Mouse (Mus musculus) right cerebral cortex, postnatal 4 days (tissue): ENCODE data around the gene Tdp1.

Experiments used
- DNase-seq: peaks from one replicate; pipeline ENCODE4 v3.0.0-alpha.2; 2022

Gene Tdp1

DNA sequence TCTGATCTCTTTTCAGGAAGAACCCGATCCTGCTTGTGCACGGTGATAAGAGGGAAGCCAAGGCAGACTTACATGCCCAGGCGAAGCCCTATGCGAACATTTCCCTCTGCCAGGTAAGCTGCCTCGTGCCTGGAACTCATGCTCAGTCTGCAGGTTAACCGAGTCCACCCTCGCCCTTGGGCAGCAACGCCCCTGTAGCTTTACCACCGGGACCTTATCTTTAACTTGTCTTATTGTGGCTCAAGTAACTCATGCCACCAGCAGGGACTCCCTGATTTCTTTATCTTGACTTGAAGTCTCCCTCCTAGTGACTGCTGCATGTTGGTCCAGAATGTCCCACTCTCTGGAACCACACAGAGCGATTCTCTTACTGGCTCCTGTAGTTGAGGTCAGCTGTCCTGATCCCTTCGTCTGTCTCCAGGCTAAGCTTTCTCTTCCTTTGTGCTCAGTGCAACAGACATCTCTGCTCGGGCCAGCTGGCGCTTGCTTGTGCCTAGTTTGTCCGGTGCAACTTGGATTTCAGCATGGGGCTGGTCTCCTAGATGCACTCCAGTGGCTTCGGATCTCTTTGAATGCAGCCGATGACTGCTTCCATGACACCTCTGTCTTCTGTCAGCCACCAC lies 14.0 kb downstream of the Tdp1 start:
- no peak for DNase-seq

DNA sequence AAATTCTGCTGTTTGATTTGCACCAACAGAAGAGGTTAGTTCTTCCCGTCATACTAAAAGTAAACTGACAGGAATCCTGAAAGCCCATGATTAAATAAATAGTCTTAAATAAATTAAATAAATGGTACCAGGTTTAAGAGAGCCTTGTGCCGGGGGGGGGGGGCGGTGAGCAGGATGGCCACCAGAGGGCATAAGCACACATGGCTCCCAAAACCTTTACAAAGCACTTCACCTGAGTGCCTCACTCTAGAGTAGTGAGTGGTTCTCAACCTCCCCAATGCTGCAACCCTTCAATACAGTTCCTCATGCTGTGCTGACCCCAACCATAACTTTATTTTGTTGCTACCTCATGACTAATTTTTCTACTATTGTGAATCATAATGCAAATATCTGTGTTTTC lies 15.7 kb downstream of the Tdp1 start:
- no peak for DNase-seq

DNA sequence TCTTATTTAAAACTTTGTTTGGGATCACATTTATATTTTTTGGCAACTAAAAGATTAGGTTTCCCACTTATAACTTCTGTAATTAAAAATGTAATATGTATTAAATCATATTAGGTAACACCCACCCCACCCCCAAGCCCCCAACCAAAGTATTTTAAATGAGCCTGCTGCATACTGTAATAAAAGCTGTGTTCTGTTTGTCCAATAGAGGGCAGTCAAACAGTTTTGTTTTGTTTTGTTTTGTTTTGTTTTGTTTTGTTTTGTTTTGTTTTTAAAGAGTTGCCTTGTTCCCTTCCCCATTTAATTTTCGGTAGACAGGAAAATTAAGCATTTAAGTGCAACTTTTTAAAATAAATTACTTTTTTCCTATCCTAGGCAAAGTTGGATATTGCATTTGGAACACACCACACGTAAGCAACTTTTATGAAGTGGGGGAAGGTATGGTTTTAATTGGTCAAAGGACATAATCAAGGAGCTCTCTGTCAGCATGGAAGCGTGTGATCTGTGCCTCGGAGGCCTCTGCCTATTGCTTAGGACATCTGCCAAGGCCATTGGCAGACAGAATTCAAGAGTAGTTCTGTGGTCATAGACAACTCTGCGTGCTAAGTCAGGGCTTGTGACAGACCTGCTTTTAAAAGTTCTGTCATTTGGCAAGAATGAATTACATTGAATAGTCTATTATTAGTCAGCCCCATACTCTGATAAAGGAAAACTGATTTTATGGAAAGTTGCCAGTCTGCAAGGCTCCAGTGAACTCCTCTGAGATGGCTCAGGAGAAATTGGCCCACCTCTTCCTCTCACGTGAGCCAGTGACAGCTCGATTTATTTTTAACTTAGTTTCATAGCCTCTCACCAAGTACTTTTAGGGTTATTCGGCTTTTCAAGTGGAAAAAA lies 17.9 kb downstream of the Tdp1 start:
- no peak for DNase-seq

DNA sequence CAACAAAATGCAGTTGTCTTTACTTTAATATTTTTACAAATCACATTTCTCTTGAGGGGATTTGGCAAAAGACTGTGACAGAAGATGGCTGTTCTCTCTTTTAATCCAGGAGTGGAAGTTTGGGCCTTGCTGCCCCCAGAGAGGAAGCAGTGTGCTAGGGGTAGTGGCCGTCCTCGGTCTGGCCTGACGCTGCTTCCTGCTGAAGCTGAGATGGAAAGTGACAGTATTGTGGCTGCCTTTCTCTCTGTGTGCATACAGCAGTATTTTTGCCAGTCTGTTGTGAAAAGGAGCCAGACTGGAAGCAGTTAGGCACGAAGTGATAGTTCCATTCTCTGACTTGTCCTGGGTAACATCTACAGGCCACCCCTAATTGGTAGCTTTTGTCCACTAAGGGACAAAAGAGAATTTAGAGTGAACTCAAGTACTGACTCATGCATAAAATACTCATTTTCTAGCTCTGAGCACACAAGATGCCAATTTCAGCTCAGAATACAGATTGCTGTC lies 18.6 kb downstream of the Tdp1 start:
- DNase-seq, result no peak

DNA sequence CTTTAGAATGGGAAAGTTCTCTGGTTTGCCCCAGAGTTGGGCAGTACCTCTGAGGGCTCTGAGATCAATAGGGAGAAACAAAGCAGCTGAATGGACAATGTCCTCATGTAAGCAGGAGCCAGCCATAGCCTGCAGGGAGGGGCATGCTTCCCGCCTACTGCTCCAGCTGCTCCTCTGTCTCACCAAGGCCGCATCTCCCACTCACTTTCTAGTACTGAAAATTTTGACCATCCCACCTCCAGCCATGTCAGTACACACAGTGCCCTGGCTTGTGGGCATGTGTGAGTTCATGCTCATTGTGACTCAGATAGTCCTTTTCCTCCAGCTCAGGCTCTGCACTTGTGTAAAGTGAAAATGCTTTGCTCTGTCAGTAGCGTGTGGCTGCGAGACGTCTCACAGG lies 20.2 kb downstream of the Tdp1 start:
- DNase-seq, result no peak

DNA sequence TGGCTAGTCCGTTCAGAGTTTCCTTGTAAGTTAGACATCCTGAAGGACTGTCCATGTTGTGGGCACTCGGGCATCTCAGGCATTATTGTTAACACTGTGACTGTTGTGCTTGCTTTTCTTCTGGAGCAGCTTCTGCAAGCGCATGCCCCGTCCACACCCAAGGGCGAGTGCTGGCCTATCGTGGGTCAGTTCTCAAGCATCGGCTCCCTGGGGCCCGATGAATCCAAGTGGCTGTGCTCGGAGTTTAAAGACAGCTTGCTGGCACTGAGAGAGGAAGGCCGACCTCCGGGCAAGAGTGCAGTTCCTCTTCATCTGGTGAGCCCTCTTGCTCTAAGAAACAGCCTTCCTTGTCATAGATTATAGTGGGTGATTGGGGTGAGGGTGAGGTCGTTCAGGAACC lies 27.1 kb downstream of the Tdp1 start:
- DNase-seq, result no peak

DNA sequence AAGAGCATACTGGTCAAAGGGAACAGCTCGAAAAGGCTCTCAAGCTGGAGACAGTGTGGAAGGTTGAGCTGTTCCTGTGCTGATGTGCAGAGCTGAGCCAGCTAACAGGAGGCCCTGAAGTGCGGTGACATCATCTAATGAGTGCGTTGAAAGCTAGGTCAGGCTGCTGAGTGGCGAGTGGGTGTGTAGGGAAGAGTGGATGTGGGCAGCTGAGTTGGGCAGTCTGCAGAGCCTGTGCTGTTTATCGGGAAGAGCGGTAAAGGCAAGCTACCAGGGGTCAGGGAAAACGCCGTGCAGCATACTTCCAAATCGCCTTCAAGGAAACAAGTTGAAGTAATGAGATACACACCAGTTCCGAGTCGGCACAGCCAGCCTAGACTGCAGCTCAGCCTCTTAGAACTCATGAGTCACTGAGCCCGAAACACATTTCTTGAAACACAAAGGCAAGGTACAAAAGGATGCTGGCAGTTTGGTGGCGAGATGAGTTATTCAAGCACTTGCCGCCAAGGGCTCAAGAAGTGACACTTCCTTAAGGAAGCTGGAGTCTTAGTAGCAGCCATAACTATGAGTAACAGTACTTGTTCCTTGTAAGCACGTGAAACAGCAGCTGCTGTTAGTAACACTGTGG lies 33.6 kb downstream of the Tdp1 start:
- DNase-seq, result no peak

DNA sequence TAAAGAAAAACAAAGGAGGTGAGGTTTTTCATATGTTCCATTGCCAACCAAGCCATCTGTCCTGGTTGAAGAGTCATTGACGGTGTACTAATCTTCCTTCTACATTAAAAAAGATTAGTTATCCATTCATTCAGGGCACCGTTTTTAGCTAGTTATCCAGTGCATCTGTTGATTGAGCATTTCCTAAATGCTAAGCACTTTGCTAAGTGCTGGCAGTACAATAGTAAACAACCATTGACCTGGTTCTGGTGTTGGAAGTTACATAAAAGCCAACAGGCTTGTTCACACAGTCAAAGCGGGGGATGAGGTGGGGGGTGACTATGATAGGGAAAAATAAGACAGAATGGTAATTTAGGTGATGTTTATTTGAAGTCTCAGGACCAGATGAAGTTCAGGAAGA lies 35.3 kb downstream of the Tdp1 start:
- no peak for DNase-seq

DNA sequence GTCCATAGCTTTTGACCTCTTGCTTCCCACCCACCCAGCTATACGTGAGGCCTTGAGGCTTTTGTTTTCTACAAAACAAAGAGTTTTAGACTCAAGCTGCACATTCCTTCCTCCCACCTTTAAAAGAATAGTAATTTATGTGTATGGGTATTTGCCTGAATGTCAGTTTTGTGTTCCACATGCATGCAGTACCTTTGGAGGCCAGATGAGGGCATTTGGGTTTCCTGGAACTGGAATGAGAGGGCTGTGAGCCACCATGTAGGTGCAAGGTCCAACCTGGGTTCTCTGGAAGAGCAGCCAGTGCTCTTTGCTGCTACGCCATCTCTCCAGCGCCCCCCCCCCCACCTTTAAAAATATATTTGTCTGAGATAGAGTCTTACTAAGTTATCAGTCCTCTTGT lies 36.7 kb downstream of the Tdp1 start:
- peak; percentile 27 for DNase-seq

DNA sequence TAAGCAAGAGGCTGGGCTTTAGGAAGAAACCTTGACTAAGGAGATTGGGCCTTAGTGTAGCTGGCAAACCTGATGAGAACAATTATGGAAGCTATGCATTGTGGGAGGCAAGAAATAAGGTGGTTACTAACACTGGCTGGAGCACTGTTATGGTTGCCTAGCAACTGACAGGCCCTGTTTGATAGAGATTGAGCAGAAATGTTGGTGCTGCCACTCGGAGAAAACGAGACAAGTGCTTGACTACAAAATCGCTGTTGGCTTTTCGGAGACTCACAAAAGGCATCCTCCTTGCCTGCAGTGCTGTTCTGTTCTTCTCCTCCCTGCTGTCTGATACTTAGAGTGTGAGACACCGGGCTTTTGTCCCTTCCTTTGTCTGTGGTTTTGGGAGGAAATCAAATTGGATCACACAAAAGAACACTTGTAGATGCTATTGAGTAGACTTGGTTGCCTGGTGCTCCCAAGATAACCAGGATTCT lies 38.9 kb downstream of the Tdp1 start:
- no peak for DNase-seq

DNA sequence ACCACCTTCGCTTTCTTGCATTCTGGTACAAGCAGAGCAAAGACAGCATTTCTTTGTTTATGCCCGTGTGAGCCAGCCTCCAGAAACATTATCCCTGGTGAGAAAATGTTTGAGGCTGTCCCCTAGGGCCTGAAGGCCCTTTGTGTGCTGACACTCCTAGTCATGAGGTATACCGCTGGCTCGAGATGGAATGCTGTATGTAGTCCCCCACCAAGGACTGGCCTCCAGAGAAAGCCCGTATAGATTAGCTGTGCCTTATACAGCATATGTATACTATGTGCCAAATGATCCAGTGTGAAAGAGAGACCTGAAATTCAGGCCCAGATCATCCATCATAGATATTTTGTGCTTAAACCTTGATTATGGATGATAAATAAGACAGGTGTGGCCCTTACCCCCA lies 39.4 kb downstream of the Tdp1 start:
- DNase-seq, result no peak

DNA sequence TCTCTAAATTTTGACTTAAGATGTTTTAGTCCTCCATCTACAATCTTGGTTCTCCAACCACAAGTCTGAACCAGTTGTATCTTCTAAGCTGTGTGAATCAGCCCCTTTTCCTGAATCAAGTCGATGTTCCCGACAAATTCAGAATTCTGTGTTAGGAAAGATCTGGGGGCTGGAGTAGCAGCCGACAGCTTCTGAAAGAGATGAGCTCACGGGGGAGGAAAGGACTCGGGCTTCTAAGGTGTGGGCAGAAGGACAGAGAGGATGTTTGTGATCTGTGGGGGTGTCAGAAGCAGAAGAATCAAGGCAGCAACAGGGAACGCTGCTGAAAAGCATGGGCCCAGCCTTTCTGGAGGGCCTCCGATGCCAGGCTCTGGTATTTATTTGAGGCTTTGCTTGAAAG lies 44.0 kb downstream of the Tdp1 start:
- no peak for DNase-seq

DNA sequence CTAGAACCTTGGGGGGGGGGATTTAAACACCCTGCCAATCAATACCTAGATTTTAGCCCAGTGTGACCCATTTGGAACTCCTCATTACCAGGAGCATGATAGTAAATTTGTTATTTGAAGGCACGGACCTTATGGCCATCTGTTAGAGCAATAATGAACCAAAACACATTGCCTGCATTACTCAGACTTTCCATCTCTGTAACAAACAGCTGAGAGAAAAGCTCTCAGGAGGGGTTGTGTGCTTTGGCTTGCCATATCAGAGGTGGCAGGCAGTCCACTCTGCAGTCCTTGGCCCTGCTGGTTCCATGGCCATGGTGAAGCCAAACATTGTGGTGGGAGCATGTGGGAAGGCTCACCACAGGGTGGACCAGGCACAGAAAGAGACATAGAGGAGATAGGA lies 44.8 kb downstream of the Tdp1 start:
- DNase-seq, result no peak

DNA sequence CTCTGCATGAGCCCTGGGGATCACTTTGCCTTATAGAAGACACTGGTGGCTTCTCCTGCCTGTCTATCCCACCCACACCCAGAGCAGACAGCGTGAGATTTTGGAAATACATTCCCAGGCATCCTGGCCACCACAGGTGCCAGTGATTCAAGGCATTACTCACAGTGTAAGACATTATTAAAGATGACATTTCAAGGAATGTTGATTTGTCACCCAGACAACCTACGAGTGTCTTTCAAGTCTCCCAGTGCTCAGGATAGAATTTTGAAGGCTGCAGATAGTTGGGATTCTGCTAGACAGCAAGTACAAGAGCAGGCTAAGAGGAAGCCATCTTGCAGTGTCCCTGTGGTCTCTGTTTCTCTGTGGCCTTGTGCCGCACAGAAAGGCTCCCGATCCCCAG lies 47.9 kb downstream of the Tdp1 start:
- DNase-seq, result no peak

DNA sequence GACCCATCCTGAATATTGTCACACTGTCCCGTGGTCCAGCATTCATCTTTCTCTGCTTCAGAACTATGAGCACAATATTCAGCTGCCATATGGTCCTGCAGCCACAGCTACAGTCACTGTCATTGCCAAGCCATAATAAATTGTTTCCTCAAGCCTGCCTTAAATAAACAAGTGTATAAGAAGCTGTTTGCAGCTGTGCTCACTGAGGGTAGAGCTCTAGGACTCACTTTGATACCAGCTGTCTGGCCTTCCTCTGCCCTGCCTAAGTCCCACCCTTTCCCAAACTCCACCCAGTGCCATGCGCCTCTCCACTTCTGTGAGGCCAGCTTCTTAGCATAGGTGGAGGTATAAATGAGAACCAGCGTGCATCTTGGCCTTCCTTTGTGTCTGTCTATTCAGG lies 49.3 kb downstream of the Tdp1 start:
- DNase-seq, result no peak

DNA sequence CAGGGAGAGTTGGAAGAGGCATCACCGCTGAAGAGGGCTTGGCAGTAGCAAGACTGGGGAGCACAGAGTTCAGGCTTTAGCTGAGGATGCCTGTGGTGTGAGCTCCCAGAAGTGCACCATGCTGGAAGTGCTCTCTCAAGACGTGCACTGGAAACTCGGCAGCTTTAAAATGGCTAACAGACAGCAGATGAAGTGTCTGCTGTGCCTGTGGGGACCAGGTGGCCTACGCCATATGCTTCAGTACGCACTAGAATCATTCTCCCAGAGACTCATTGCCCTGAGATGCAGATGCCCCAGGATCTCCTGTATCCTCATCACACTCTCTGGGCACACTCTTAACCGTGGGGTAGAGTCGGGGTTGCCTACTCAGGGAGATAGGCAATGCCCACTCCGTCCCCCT lies 51.1 kb downstream of the Tdp1 start:
- DNase-seq, result no peak

DNA sequence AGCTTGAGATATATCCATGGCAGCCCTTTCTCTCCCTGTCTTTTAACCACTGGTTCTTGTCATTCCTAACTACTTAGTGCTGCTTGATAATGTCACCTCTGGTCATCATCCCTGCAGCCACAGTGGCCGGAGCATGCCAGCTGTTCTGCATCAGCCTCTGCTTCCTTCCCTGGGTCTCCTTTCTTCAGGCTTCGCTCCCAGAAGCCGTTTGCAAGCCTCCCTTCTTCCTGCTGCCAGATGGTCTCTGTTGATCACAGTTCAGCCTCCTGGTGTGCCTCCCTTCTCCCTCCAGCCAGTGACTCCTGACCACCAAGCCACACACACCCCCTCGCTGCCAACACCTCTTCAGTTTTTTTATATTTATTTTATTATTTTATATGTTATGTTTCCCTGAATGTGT lies 54.2 kb downstream of the Tdp1 start:
- DNase-seq, result no peak

DNA sequence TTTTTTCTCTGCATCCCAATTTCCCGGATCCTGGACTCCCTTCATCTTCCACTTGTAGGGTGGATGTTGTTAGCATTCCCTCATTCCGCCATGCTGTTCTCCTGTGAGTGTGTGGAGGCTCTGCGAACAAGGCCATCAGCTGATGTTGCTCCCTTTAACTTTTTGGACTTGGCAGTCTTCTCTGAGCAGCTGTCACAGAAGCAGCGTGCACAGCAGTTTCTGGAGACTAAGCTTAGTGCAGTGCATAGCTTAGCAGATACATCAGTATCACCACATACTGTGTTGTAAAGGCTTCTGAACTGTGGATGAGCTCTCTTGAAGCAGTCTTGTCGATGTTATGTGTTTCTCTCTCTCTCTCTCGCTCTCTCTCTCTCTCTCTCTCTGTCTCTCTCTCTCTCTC lies 54.9 kb downstream of the Tdp1 start:
- DNase-seq, result no peak

DNA sequence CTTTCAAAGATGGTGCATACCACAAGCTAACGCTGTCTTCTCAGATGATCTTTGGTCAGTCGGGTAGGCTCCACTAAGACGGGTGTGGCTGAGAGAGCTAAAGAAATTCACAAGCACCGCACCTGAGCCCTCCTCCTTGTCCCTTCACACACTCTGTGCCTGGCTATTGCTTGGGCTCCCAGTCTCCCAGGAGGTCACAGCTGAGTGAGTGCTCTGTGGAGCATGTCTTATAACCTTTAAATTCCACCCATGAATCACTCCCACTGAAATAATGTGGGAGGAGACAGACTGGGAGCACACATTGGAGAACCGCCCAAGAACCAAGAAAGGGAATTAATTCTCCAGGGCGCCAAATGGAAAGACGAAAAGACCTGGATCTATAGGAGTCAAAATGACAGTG lies 56.4 kb downstream of the Tdp1 start:
- no peak for DNase-seq

DNA sequence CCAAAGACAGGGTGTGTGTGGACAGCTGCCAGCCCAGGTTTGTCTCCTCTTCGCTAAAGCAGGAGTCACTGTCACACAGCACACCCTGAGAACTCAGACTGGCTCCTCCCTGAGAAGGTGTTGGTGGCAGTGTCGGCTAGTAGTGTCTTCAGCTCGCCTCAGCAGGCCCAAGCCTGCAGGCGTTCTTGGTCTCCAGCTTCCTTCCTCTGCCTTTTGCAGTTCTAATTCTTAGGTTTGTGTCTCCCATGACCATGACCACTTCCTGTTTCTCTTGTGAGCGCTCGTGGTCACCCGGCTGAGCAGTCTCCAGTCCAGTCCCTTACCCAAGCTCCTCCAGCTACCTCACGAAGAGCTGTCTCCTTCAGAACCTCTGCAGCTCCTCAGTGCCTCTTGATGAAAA lies 58.1 kb downstream of the Tdp1 start:
- DNase-seq, result no peak

DNA sequence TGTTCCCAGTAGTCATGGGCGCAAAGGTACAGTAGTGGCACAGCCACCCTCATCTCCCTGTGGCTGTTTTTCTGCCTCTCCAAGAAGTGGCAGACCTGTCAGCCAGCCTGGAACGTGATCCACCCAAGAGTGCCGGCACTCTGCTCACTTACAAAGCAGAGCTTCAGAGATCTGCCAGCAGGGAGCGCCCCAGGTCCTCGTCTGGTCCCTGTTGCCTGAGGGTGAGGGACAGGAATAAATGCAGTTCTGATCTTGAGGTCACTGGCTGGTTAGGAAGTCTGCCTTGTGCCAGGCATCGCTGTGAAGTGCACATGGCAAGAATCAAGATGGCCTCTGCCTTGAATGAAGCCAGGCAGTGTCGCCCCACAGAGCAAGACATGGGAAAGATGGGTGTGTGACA lies 68.6 kb downstream of the Tdp1 start:
- peak; percentile 74 for DNase-seq

DNA sequence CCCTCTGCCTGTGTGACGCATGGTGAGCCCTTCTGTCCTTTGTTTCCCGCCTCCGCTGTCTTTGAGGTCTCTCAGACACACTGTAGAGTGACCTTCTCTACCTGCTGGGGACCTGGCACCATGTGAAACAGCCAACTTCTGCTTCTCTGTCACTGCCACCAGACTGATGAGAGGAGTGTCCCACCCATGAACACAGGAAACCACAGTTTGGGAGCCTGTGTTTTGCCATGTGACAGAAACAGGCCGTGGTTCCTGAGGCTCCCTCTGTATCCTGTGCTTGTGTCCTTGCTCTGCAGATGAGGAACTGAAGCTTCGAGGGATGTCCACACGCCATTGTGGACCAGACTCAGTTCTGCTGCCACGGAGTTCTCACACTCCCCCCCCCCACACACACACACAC lies 72.1 kb downstream of the Tdp1 start:
- DNase-seq, result no peak

DNA sequence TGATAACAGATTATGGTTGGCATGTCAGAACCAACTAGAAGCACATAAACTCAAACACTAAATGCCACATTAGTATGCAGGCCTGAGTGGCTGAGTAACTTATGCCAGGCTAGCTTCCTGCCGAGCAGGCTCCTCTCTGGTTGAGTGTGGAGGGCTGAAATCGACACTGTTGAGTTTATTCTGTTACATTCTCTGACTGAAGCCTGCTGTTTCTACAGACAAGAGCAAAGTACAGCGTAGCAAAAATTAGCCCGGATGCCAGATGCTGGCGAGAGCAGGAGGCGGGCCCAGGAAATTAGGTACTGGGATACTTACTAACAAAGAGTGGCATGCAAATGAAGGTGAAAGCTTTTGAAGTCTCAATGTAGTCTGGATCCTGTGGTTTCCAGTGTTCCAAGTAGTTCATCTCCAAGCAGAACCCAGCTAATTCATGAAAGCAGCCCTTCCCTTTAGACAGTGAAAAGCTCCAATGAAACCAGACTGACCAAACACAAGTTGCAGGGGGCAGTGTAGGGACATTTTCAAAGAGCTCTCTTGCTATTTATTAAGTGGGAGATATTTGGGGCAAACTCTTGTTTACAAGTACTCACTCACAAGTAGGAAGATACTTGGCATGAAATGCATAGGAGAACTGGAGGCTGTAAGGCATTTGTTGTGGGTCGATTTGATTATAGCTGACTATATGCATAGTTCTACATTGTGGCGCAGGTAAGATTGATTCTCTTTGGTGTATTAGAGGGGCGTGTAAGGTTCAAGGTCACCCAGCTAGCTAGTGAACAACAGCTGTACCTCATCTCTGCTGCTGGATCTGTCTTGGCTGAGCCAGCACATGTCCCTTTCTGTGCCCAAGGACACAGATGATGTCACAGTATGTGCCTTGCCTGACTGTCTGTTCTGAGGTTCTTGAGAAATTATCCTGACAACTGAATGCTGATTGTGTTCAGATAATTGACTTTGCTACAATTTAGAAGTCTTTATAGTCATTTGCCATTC lies 74.0 kb downstream of the Tdp1 start:
- DNase-seq, result no peak
